Mouse (Mus musculus): ENCODE results near the gene Slc38a10. TPM values are rescaled to one million over a fixed set of nuclear protein-coding genes. Genes with fewer than 3 reads are reported as not detected.

Slc38a10 gene
- polyA plus RNA-seq, 1 experiment from 2014 or later = 99.0 TPM

DNA sequence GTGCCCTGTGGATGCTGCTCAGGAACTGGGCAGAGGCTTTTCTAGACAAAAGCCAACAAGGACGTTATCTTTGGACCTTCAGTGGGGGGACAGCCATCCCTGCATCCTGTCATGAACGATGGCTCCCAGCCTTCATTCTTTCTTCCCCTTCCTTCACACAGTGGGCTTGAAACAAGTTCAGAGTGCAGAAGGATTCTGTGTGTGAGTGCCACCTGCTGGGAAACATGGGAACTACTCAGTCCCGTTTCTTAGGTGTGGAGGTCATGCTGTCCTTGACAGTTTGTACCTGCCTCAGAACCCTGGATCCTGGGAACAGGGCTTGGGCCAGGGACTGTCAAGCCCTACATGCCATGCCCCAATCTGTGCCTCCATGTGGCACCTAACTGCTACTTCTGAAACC, 50.1 kb downstream of the Slc38a10 start:
- 10% methylated on average over 3 of the region's 3 CpGs for WGBS
- Histone ChIP-seq H3K4me3 (no peak overlapping the region), H3K27ac (peak overlapping the region; percentile 77), H3K4me1 (peaks cover 35% of the 10 kb centered on the region), H3K27me3 (ENCODE audit: insufficient read depth, poor library complexity, severe bottlenecking) (no peaks in the 10 kb centered on the region), H3K36me3 (peaks cover 48% of the 10 kb centered on the region), H3K9me3 (no peaks in the 10 kb centered on the region)
- peak; percentile 92 for DNase-seq (ENCODE audit: low spot score)

DNA sequence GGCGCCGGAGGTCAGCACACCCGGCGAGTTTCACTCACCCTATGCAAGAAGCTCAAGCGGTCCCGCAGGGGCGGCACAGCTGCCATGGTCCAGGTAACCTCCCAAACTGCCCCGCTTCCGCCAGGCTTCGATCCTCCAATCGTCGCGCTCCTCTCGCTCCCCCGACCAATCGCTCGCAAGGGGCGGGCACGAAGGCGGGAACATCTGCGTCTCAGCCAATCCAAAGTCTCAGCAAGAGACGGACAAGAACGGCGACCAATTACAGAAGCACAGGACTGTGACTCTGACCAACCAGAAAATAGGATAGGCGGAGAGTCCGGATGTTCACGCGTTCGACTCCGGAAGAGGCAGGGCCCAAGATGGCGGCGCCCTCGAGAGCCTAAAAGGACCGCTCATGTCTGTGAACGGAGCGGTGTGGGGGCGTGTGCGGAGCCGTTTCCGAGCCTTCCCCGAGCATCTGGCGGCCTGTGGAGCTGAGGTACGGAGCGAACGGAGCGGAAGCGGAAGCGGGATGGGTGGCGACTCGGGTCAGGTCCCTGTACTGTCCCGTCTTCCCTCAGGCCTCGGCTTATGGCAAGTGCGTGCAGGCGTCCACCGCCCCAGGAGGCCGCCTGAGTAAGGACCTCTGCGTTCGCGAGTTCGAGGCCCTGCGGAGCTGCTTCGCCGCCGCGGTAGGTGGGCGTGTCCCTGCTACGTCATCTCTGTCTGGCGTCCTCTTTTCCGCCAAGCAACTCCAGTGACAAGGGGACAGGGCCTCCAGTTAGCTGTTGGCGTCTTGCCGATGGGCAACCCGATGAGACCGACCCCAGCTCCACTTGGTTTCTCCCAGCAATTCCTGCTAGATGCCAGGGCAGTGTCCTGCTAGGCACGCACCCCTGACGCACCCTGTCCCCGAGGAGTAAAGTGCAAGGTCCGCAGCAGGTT, 52.3 kb downstream of the Slc38a10 start, which contains the start of the genes Tepsin and Ndufaf8:
Gene Tepsin, minus strand, starts transcription at position 144 of the 924 bp plus-strand sequence.
Gene Ndufaf8, plus strand, starts transcription at position 341 of the 924 bp plus-strand sequence.
- H3K4me1 ChIP-seq = peaks cover 31% of the 10 kb centered on the region
- peak within 1 kb of the TSS; percentile 92 for H3K4me3 ChIP-seq
- no peaks in the 10 kb centered on the region for H3K9me3 ChIP-seq
- WGBS = under 1% methylated on average over 77 of the region's 77 CpGs
- peaks cover 48% of the 10 kb centered on the region for H3K36me3 ChIP-seq
- H3K27ac ChIP-seq = peak within 1 kb of the TSS; percentile 95
- DNase-seq (ENCODE audit: low spot score) = peak; percentile 99
- no peaks in the 10 kb centered on the region for H3K27me3 ChIP-seq (ENCODE audit: insufficient read depth, poor library complexity, severe bottlenecking)

DNA sequence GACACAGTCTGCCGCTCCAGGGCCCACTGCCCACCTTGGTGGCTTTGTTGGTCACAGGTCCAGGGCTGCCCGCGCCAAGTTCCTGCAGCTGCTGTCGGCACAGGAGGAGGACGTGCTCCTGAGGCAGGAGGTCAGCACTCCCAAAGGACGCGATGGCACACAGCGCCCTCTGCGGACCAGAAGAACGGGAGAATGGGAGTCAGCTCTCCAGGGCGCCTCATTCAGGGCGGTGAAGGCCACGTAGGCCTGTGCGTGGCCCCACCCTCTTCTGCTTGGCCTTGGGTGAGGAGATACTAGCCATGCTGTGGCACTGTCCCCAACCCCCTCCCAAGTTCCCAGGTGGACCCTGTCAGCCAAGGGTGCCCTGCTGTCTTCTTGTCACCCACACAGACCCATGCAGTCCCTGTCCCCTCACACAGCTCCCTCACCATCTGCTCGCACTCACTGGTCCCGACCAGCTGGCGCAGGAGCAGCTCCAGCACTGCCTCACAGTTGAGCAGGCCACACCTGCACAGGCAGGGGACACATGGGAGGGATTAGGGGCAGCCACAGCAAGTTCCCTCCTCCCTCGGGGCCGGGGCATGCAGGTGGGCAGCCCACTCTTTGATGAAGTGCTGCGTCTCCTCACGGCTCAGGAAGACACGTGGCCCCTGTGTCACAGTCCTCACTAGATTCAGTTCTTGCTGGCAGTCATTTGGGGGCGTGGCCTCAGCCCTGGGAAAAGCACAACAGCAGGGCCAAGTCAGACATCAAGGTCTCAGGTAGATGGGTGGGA, 58.1 kb downstream of the Slc38a10 start:
- Histone ChIP-seq H3K9me3 (no peaks in the 10 kb centered on the region), H3K36me3 (peaks cover 67% of the 10 kb centered on the region)
- WGBS = 81% methylated on average over 23 of the region's 23 CpGs

DNA sequence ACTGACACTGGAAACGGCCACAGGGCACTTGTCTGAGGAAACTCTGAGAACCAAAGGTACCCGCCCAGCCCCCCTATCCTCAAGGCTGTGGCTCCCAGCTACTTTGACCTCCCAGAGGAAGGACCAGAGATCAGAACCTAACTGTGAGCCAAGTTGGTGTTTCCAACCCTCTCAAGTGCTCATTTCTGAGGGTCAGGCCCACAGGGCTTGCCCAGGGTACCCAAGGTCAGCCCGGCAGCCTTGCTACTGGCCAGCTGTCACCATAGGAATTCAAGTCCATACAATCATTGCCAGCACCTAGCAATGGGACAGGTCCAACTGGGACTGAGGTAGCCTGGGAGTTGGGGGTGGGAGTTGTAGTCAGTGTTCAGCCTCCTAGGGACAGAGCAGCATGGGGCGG, 60.5 kb downstream of the Slc38a10 start:
- no peaks in the 10 kb centered on the region for H3K9me3 ChIP-seq
- peaks cover 55% of the 10 kb centered on the region for H3K36me3 ChIP-seq
- whole genome bisulfite sequencing = 90% methylated on average over 4 of the region's 4 CpGs
- H3K27me3 ChIP-seq (ENCODE audit: insufficient read depth, poor library complexity, severe bottlenecking) = no peaks in the 10 kb centered on the region
- no peak overlapping the region for H3K4me3 ChIP-seq
- H3K4me1 ChIP-seq = peaks cover 20% of the 10 kb centered on the region
- DNase-seq (ENCODE audit: low spot score) = no peak
- H3K27ac ChIP-seq = no peak overlapping the region

More for the DNA sequence above, 58.1 kb downstream of the Slc38a10 start:
- Histone ChIP-seq H3K4me1 (peaks cover 13% of the 10 kb centered on the region), H3K4me3 (no peak overlapping the region), H3K27ac (no peak overlapping the region), H3K27me3 (ENCODE audit: insufficient read depth, poor library complexity, severe bottlenecking) (no peaks in the 10 kb centered on the region)
- DNase-seq (ENCODE audit: low spot score) = no peak

DNA sequence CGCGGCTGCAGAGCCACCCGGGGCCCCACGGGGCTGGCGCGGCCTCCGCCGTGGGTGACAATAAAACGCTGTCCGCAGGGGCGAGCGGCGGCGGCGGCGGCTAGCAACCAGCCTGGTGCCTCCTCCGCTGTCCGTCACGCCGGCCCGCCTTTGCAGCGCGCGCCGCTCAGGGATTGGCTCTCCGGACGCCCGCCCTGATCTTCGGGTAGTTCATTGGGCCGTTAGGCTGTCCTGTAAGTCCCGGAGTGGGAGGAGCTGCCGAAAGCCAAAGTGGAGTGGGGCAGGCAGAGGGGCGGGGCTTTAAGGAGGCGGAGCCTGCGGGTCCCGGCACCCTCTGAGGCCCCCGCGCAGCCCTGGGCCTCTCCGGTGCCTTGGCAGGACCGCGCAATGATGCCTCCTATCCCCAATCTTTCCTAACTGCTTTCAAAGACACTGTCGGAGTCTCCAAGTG, 64.4 kb downstream of the Slc38a10 start, which contains the start of gene Cep131:
Gene Cep131, minus strand, starts transcription at position 126 of the 451 bp plus-strand sequence.
- H3K27me3 ChIP-seq (ENCODE audit: insufficient read depth, poor library complexity, severe bottlenecking) = no peaks in the 10 kb centered on the region
- peak within 1 kb of the TSS; percentile 91 for H3K4me3 ChIP-seq
- peaks cover 38% of the 10 kb centered on the region for H3K36me3 ChIP-seq
- DNase-seq (ENCODE audit: low spot score) = peak; percentile 99
- H3K4me1 ChIP-seq = peaks cover 34% of the 10 kb centered on the region
- peak within 1 kb of the TSS; percentile 94 for H3K27ac ChIP-seq
- WGBS = under 1% methylated on average over 42 of the region's 42 CpGs
- no peaks in the 10 kb centered on the region for H3K9me3 ChIP-seq

DNA sequence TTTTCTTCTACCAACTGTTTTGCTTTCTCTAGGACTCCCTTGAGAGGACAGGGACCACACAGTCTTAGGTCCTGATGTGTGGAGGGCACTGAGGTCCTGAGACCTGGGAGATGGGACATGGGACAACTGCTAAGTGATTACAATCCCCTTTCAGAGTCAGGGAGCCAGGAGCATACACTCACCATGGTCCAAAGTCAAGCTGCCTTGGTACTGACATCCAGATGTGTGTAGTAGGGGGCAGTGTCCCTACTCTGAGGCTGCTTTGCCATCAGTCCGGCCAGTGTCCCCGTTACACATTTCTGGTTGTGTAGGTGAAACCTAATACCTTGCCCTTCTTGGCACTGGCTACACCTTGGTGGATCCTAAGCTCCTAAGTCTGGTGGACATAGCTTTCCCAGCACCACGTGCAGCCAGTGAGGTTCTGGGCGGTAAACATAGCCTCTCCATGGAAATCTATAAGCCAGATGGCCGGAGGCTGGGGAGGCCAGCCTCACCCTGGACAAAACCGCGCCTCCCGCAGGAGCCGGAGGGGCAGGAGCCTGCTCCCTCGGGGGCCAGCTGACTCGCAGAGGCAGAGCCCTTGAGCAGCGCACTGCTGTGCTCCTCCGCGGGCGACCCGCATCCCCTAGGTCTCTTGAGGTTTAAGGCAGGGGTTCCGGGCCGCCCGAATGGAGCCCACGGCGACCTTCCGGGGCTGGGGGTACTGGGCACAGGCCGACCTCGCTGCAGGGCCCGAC, 65.1 kb downstream of the Slc38a10 start:
- peaks cover 34% of the 10 kb centered on the region for H3K4me1 ChIP-seq
- WGBS = under 1% methylated on average over 25 of the region's 25 CpGs
- H3K27ac ChIP-seq = peak overlapping the region; percentile 94
- H3K9me3 ChIP-seq = no peaks in the 10 kb centered on the region
- no peak for DNase-seq (ENCODE audit: low spot score)
- H3K27me3 ChIP-seq (ENCODE audit: insufficient read depth, poor library complexity, severe bottlenecking) = no peaks in the 10 kb centered on the region
- peaks cover 37% of the 10 kb centered on the region for H3K36me3 ChIP-seq
- H3K4me3 ChIP-seq = peak overlapping the region; percentile 91

DNA sequence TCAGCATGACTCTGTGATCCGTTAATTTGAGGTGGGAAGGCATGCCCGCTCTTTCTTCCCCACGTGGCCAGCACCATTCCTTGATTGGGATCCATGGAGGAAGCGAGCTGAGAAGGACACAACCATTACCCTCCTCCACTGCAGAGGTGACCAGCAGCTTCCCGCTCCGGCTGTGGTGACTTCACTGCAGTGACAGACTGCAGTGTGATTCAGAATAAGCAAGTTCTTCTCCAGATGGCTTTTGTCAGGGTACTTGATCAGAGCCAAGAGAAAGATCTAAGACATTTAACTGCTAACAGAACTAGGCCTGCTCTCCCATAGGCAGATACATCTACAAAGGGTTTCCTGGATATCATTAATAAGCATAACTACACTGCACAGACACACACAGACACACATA, 70.9 kb downstream of the Slc38a10 start:
- no peak for DNase-seq (ENCODE audit: low spot score)
- no peaks in the 10 kb centered on the region for H3K27me3 ChIP-seq (ENCODE audit: insufficient read depth, poor library complexity, severe bottlenecking)
- H3K36me3 ChIP-seq = peaks cover 84% of the 10 kb centered on the region
- 92% methylated on average over 6 of the region's 6 CpGs for WGBS
- no peaks in the 10 kb centered on the region for H3K9me3 ChIP-seq
- no peak overlapping the region for H3K4me3 ChIP-seq
- peaks cover 20% of the 10 kb centered on the region for H3K4me1 ChIP-seq
- no peak overlapping the region for H3K27ac ChIP-seq

DNA sequence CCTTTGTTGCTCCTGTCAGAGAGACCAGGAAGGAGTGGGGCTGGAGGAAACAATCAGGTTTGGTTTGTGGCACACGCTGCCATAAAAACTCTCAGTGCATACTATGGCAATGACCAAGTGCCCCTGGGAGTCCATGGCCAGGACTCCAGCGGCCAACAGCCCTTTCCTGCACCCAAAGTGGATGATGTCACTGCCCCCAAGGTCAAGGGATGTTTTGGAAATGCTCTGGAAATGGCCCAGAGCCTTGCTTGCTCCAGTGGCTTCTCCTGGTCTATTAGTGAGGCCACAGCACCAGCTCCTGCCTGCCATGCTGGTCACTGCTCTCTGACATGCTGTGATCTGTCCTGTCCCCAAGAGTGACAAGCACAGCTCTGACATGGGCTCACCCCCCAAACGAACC, 75.0 kb downstream of the Slc38a10 start:
- H3K36me3 ChIP-seq = peaks cover 98% of the 10 kb centered on the region

DNA sequence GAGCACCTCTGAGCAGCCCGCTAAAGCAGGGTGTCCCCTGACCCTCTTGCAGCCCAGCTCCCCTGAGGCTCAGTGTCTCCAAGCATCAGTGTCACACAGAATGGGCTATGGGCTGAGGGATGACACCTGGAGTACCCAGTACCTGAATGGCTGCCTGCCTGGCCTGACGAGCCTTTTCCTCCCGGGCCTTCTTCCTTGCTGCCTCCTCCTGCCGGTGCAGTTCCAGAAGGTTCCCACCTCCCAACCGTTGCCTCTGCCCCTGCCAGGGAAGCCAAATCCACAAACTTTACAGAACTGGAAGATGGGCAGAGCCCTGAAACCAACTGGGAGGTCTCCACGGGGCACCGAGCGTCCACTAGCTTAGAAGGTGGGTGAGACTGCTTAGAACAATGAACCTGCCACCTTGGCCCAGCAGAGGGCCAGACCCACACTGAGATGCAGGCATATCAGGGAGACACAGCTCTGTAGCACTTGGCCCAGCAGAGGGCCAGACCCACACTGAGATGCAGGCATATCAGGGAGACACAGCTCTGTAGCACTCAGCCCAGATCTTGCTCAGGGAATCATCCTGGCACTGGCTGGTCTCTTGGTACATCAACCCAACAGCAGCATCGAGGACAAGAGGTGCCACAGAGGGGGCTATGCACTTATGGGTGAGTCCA, 78.0 kb downstream of the Slc38a10 start:
- Histone ChIP-seq H3K36me3 (peaks cover 95% of the 10 kb centered on the region), H3K4me3 (no peak overlapping the region), H3K27ac (no peak overlapping the region), H3K9me3 (no peaks in the 10 kb centered on the region), H3K4me1 (peaks cover 48% of the 10 kb centered on the region), H3K27me3 (ENCODE audit: insufficient read depth, poor library complexity, severe bottlenecking) (no peaks in the 10 kb centered on the region)
- 87% methylated on average over 9 of the region's 9 CpGs for WGBS
- no peak for DNase-seq (ENCODE audit: low spot score)

More for the DNA sequence above, 75.0 kb downstream of the Slc38a10 start:
- Histone ChIP-seq H3K4me3 (no peak overlapping the region), H3K27ac (no peak overlapping the region), H3K27me3 (ENCODE audit: insufficient read depth, poor library complexity, severe bottlenecking) (no peaks in the 10 kb centered on the region), H3K9me3 (no peaks in the 10 kb centered on the region), H3K4me1 (0 out of 2 replicates have a peak, but pooled peaks cover 19% of the 10 kb centered on the region)
- WGBS = 73% methylated on average over 3 of the region's 3 CpGs
- DNase-seq (ENCODE audit: low spot score) = no peak

DNA sequence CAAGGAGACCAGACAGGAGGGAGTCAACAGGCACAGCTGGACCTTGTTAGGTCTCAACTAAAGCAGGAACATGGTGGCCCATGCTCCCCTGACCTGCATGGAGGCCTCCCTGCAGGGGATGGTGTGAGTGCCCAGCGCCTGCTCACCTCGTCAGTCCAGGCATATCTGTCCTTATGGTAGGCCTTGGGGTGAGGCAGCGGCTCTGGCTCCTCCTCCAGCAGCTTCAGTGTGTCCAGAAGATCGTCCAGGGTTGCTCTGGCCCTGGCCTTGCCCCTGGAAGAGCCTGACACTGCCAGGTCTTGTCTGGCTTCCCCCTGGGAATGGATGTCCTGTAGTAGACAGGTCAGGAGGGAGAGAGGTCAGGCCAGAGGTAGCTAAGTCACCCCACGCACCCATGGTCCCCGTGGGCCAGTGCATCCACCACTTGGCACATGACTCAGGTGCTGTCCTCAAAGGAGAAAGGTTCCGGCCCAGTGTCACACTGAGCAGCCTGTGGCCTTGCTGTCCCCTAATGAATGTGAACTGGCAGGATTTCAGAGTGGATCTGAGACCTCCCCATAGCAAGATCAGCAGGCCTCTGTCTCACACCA, 79.3 kb downstream of the Slc38a10 start:
- no peak for DNase-seq (ENCODE audit: low spot score)
- 83% methylated on average over 7 of the region's 7 CpGs for WGBS
- no peak overlapping the region for H3K27ac ChIP-seq
- H3K4me1 ChIP-seq = peaks cover 60% of the 10 kb centered on the region
- no peak overlapping the region for H3K4me3 ChIP-seq
- H3K9me3 ChIP-seq = no peaks in the 10 kb centered on the region
- peaks cover 97% of the 10 kb centered on the region for H3K36me3 ChIP-seq
- peaks cover 4% of the 10 kb centered on the region; the same call in 1 of the 2 replicates for H3K27me3 ChIP-seq (ENCODE audit: insufficient read depth, poor library complexity, severe bottlenecking)

DNA sequence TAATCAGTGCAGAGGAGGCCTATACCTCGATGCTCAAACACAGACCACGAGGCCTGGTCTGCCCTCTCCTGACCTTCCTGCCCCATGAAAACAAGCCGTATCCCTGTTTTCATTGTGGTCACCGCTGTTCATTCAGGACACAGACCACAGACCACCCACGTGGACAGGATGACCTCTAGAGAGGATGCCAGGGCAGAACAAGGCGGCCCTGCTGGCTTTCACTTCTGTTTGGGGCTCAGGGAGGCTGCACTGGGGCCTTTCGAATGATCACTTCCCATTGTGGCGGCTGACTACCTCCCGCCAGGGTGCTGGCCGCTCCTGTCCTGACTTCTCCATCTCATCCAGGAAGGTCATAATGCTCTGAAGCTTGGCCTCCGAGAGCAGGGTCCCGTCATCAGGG, 80.1 kb downstream of the Slc38a10 start:
- WGBS = 73% methylated on average over 12 of the region's 12 CpGs
- no peak for DNase-seq (ENCODE audit: low spot score)
- H3K27me3 ChIP-seq (ENCODE audit: insufficient read depth, poor library complexity, severe bottlenecking) = peaks cover 8% of the 10 kb centered on the region; the same call in 1 of the 2 replicates
- peaks cover 68% of the 10 kb centered on the region for H3K4me1 ChIP-seq
- no peak overlapping the region for H3K27ac ChIP-seq
- peaks cover 97% of the 10 kb centered on the region for H3K36me3 ChIP-seq
- H3K4me3 ChIP-seq = no peak overlapping the region
- H3K9me3 ChIP-seq = no peaks in the 10 kb centered on the region

Data from heart, embryonic 10.5 days (tissue).